Mouse (Mus musculus) heart, postnatal 36 days (tissue): Measurements from ENCODE around the gene Vmn1r37. TPM values are rescaled to one million over a fixed set of nuclear protein-coding genes. Genes with fewer than 3 reads are reported as not detected.
"Not testable (repeated sequence)": the region's sequence is repeated elsewhere in the genome, so short reads cannot be mapped to it uniquely, and the experiment has no call there.

Experiments used
- DNase-seq, 2 experiments: peaks; one replicate each; pipeline ENCODE4 v3.0.0; 2021 to 2022
- intact Hi-C: fragments of 180-260 bp; cut with DNase I; formaldehyde crosslinking; loops from one replicate; pipeline ENCODE4 v1.15.1; 2025
- total RNA-seq, 2 experiments: library from RNA; stranded (reverse); gene quantifications; 2 replicates each; pipeline ENCODE4 v1.2.3; 2021

Gene Vmn1r37
- not detected for total RNA-seq

GRCm38 (mm10) chr6:66729082-66729481 is at the start of gene Vmn1r37:
TSS of gene Vmn1r37 (plus strand) at chr6:66729382.
- intact Hi-C loops, DNase-seq: not testable (repeated sequence)

GRCm38 (mm10) chr6:66685806-66686205 is 43.4 kb upstream of the Vmn1r37 start, which contains the start of gene Vmn1r35:
TSS of gene Vmn1r35 (minus strand) at chr6:66685906.
- no peak for DNase-seq
- intact Hi-C loops: no loop called here

GRCm38 (mm10) chr6:66708901-66709300 is 20.3 kb upstream of the Vmn1r37 start:
- intact Hi-C loops: no loop called here
- DNase-seq: no peak

GRCm38 (mm10) chr6:66713854-66714253 is 15.3 kb upstream of the Vmn1r37 start:
- no peak for DNase-seq

GRCm38 (mm10) chr6:66719068-66719467 is 10.1 kb upstream of the Vmn1r37 start, which contains the start of gene Vmn1r36:
TSS of gene Vmn1r36 (minus strand) at chr6:66719168.
- DNase-seq, intact Hi-C loops: not testable (repeated sequence)

More at GRCm38 (mm10) chr6:66713854-66714253, 15.3 kb upstream of the Vmn1r37 start:
- intact Hi-C loops: no loop called here

- intact Hi-C loops, DNase-seq: not testable (repeated sequence)
Observed at GRCm38 (mm10) chr6:66782527-66782926, 53.3 kb downstream of the Vmn1r37 start, which contains the start of gene Vmn1r38. TSS of gene Vmn1r38 (minus strand) at chr6:66782627.

Other genes with a start within 250 kb of the Vmn1r37 start
- 1 to 10 TPM; 2.7 to 3.1 TPM for gene Mad2l1, start 194.0 kb upstream of the Vmn1r37 start, total RNA-seq
- not detected for gene Vmn1r32, start 169.3 kb upstream of the Vmn1r37 start, total RNA-seq
- not detected for gene Vmn1r33, start 111.1 kb upstream of the Vmn1r37 start, total RNA-seq
- gene Vmn1r34, start 85.5 kb upstream of the Vmn1r37 start, total RNA-seq: not detected
- gene Vmn1r35, start 43.5 kb upstream of the Vmn1r37 start, total RNA-seq: not detected
- gene Vmn1r36, start 10.2 kb upstream of the Vmn1r37 start, total RNA-seq: not detected
- gene Vmn1r38, start 53.2 kb downstream of the Vmn1r37 start, total RNA-seq: not detected
- not detected for gene Vmn1r39, start 81.2 kb downstream of the Vmn1r37 start, total RNA-seq
- 10 to 100 TPM; 37.8 to 44.7 TPM for gene Gng12, start 167.0 kb downstream of the Vmn1r37 start, total RNA-seq